Mouse (Mus musculus) hematopoietic stem cell, adult 5-6 weeks (primary cell): ENCODE results near the gene Evx1. TPM values are rescaled to one million over a fixed set of nuclear protein-coding genes. Genes with fewer than 3 reads are reported as not detected.
"Not testable (repeated sequence)": the region's sequence is repeated elsewhere in the genome, so short reads cannot be mapped to it uniquely, and the experiment has no call there.

Experiments
- ATAC-seq, 2 experiments: fragments of 125-278 bp in 1 of 2; replicated peaks in 1 of 2; 2 replicates each; pipeline ENCODE4 v1.8.0; 2016 to 2017; ENCODE audit warnings: inconsistent platforms in 2 of 2, mild to moderate bottlenecking in 2 of 2, moderate number of reproducible peaks in 2 of 2, low read depth in 1 of 2, moderate TSS enrichment in 1 of 2; ENCODE audit not compliant: low FRiP score in 2 of 2, poor library complexity in 2 of 2, severe bottlenecking in 2 of 2, insufficient read depth in 1 of 2, low TSS enrichment in 1 of 2
- total RNA-seq: library from RNA; stranded (forward); fragments of 172-1452, 232-1000 nt; gene quantifications from 2 replicates; pipeline ENCODE4 v1.2.3, GENCODE M21; 2017

Gene Evx1
- total RNA-seq, 1 experiment from 2014 or later, result not detected

DNA sequence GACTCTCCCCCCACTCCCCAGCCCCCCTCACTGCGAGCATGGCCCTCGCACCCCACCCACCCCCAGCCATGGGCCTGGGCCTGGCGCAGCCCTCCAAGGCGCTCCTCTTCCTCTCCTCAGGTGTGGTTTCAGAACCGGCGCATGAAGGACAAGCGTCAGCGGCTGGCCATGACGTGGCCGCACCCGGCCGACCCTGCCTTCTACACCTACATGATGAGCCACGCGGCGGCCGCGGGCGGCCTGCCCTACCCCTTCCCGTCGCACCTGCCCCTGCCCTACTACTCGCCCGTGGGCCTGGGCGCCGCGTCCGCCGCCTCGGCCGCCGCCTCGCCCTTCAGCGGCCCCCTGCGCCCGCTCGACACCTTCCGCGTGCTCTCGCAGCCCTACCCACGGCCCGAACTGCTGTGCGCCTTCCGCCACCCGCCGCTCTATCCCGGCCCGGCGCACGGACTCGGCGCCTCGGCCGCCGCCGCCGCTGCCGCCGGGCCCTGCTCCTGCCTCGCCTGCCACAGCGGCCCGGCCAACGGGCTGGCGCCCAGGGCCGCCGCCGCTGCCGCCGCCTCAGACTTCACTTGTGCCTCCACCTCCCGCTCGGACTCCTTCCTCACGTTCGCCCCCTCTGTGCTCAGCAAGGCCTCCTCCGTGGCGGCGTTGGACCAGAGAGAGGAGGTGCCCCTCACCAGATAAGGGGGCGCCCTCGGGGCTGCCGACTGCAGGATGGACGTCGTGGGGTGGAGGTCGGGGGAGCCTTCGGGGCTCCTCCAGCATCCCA is 3.3 kb downstream of the Evx1 start:
- no peak for ATAC-seq

DNA sequence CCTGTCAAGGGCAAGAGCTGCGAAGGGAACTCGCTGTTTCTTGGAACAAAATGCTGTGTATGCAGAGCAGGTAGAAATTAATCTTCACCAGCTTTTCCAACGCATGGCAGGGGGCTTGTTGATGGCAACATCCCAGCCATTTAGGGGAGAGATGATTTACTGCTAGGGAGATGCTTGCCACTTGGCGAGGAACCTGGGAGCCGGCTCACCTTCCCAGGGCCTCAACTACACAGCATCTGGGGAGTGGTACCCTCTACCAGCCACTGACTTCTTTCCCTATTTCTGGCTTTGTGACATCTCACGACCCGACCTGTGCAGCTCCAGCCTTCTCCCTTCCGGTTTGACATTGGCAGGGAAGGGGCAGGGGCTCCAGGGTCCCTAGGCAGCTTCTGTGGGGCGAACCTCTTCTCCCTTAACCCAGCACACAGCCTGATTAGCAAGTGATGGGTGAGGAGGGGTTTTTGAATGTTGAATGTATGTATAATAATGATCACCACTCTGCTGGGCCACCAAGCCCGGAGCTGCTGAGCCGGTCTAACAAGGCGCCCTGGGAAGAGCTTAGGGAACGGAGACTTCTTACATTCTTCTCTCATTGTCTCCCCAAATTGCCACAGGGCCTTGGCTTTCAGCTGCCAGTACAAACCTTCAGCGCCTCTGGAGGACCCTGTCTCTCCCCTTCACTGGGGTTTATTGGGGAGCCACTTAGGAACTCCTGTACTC is 4.3 kb downstream of the Evx1 start:
- ATAC-seq, result no peak

DNA sequence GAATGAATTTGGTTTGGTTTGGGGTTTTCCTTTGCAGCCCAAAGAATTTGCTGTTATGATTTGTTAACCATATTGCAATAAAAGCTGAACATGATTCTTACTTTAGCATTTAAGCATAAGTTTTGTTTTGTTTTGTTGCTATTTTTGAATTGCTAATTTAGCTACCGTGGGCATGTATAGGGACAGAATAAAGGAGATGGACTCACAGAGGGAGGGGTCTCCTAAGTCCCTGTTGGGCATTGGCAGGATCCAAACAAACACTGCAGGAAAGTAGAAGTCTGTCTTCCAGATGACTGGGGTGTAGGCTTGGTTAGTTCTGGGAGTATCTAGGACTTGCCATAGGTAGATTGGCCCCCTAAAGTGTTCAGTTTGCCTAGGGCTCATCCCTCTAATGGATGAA is 5.0 kb downstream of the Evx1 start:
- no peak for ATAC-seq

DNA sequence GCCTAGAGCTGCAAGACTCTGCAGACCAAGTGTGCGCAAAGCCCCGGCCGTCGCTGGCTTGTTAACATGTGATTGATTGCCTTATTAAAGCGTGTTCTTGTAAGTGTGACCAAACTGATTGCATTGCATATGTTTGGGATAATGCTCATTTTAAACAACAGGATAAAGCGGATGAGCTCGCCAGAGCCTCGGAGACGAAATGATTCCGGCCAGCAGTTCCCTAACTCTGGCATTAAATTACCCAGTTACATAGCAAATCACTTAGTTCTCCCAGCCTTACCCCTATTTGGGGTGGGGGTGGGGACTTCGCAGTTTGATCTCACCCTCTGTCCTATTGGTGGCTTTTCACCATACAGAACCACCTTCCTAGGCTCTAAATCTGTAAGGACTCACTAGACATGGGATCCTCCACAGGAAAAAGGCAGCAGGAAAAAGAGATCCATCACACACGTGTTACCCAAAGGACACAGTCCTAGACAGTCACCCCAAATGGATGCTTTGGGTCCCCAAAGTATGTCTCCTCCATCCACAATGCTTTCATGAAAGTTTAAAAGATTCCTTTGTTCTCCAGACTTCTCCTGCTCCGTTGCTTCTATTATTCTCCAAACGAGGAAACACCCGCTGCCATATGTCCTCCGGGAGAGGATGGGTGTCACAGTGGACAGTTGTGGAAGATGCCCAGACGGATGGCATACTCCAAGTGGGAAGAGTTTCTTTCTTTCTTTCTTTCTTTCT is 6.8 kb downstream of the Evx1 start:
- ATAC-seq, result no peak

DNA sequence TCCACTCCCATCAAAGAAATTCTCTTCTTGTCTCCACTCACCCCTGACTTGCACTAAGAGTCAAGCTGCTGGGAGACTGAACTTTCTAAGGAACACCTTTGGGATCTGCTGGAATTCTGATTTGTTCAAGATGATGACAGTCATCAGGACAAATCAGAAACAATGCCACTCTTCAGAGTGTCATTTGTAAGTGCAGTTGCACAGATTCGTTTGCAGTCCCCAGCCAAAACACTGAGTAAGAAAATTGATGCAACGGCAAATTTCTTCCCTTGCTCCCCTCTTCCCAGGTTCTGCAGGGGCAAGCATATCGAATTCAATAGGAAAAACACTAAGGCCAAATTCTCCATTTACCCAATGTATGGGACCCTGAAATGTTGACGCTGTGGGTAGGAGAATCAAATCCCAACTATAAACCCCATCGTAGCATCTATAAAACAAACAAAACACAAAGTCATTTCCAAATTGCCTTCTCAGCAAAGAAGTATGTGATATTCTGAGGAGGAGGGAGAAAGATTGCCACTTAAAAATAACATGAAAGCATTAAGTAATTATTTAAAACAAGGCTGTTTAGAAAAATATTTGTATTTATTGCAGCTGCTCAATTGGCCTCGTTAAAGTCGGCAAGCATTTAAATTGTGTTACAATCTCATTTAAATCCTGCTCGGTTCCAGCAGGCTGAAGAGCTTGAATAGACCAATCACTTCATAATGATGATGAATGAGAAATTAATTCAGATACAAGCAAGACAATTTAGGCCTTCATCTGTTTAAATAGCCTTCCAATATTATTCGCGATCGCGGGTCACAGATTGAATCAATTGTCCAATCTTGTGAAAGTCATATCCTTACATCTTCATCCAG is 7.9 kb downstream of the Evx1 start:
- ATAC-seq, result no peak

DNA sequence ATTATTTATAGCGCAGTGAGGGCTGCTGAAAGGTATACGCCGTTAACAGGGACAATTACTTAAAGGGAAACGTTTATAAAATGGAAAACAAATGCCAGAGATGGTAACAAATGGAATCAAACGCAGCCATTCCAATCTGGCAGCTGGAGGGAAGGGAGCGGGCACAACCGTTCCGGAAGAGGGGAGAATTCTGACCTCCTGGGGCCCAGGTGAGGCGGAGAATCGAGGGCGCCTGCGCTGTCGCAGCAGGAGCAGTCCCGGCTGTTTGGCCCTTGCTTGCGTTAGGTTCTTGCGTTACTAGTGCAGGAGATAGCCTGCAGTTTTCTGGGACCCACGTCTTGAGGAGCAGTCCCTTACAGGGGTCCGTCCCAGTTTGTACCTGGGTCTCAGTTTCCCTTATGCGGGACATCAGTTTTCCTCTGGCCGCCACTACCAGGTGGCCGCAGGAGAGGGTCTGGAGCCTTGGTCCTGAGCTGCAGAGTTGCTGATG is 8.6 kb downstream of the Evx1 start:
- ATAC-seq, result no peak

DNA sequence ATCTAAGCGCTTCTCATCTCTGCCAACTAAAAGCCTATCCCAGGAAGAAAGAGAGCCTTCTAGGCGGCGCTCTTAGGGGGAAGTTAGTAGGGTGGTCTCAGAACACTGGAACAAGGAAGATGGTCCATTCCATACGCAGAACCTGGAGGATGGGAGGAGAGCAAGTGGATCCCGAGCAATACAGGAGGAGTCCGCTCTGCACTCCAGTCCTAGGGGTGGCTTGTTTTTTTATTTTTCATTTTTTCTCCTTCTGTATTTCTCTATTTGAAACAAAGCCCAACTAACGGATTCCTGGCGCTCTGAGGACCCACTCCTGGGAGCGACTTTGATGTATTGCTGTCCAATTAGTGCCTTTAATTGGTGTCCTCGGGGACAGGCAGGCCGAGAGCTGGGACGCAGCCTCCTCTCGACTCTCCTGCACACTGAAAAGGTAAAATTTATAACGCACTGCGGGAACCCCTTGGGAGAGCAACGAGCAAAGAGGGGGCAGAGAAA is 9.5 kb downstream of the Evx1 start:
- no peak for ATAC-seq

DNA sequence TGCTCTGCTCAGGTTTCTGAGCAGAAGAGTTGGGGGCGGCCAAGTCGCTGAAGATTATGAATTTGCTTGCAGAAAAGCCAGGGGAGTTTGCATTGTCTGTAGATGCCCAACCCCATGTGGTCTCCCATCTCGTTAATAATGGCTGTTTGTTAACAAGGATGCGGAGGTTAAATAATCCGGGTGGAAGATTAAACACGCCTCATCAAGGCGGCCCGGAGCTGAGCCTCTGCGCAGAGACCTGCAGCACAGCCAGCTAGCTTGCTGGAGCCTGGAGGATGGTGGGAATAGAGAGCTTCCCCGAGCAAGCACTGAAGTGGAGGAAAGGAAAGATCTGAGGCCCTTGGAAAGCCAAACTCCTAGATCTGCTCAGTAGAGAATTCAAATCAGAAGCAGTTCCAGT is 10.0 kb downstream of the Evx1 start:
- ATAC-seq, result no peak

DNA sequence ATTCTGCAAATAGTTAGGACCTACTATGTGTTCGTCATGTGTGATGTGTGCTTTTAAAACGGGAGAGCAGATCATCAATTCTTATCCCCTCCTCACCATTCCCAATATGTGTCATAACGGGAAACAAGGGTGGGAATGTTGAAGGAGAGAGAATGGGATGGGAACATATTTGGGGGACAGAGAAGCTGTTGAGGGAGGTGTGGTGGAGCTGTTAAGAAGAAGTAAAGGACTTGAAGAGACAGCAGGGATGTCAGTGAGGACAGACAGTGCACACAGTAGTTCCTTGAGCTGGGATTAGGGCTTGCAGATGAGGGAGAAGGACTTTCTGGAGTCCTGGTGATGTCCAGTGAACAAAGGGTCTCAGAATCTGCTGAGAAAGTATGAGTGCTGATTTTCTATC is 10.8 kb downstream of the Evx1 start:
- no peak for ATAC-seq

DNA sequence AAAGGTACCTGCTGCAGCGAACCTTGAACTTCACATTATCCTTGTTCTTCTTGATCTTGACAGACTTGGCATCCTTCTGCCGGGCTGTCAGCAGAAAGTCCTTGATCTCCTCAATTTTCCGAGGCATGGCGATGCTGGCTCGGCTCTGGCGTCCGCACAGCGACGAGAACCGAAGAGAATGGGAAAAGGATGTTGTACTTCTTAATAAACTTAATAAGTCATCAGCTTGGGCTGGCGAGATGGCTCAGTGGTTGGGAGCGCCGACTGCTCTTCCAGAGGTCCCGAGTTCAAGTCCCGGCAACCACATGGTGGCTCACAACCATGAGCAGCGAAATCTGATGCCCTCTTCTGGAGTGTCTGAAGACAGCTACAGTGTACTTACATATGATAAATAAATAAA is 33.5 kb downstream of the Evx1 start:
- ATAC-seq, result not testable (repeated sequence)

DNA sequence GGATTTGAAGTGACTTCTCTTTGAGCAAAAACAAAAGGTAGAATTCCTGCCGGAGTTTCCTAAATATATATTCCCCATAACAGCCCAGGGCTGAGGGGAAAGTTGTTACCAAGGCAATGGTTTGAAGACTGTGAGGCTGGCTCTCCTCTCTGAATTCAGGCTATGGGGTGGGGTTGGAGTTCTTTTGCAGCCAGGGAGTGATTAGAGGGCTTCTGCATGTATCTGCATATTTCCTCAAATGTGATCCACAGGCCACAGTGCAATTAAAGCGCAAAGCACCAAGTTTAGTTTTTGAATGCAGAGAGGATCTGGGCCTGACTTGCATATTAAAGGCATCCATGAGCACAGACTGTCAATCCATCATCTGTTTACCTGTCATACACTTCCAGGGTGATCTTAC is 52.7 kb downstream of the Evx1 start:
- ATAC-seq, result no peak

DNA sequence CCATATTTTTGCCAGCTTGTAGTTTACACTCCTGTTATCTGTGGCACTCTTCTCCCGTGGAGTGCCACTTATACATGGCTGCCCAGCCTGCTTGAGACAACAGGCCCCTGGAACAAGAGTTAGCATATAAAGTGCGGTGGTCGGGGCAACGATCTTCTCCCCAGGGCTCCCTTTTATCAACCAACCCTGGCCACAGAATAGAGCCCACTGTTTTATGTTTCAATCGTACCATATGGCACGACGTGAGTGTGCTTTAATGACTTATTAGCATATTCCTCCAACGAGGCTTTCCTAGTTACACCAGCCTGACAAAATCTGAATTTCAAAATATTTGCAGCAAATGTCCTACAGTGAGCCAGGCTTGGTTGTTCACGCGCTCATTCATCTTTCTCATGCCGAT is 53.2 kb downstream of the Evx1 start:
- ATAC-seq, result no peak

DNA sequence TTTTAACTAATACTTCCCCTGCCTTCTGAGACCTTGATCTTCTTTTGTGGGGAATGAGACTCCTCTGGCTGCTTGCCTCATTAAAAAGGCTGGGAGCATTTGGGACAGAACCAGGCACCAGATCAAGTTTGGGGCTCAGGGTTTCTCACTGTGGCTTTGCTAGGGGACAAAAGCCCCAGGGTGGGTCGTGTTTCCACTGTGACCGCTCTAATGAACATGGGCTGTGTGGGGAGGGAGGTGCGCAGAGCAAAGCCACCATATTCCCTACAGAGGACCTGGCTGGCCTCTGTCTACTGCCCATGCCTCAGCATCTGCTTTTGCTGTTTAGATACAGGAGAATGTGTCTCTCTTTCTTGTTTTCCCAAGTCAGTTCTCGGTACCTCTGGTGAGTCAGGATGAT is 53.8 kb downstream of the Evx1 start:
- ATAC-seq, result no peak

Other genes starting within 250 kb of the Evx1 start
- not detected in 2 replicates for gene Hoxa1, start 155.2 kb upstream of the Evx1 start, total RNA-seq
- 1.2 and 3.8 TPM in 2 replicates for gene Hoxa2, start 148.7 kb upstream of the Evx1 start, total RNA-seq
- not detected in 2 replicates for gene 5730596B20Rik, start 136.0 kb upstream of the Evx1 start, total RNA-seq
- gene Hoxa4, start 121.7 kb upstream of the Evx1 start, total RNA-seq, result 0.81 and 1.6 TPM in 2 replicates
- gene Hoxa5, start 108.9 kb upstream of the Evx1 start, total RNA-seq, result 9.4 and 10.6 TPM in 2 replicates
- 3.8 and 5.8 TPM in 2 replicates for gene Hoxa6, start 104.8 kb upstream of the Evx1 start, total RNA-seq
- 3.7 and 6.3 TPM in 2 replicates for gene Hoxa3, start 100.2 kb upstream of the Evx1 start, total RNA-seq
- not detected in 2 replicates for gene Gm28308, start 100.2 kb upstream of the Evx1 start, total RNA-seq
- 15.6 and 19.2 TPM in 2 replicates for gene Hoxa7, start 91.6 kb upstream of the Evx1 start, total RNA-seq
- gene Hoxa9, start 82.4 kb upstream of the Evx1 start, total RNA-seq, result 122 and 157 TPM in 2 replicates
- gene Hoxa10, start 72.6 kb upstream of the Evx1 start, total RNA-seq, result 12.2 and 17.2 TPM in 2 replicates
- gene Hoxa11, start 67.7 kb upstream of the Evx1 start, total RNA-seq, result not detected in 2 replicates
- not detected in 2 replicates for gene Hoxa13, start 52.6 kb upstream of the Evx1 start, total RNA-seq